Mouse (Mus musculus): Measurements from ENCODE around the gene Vps41.

DNA sequence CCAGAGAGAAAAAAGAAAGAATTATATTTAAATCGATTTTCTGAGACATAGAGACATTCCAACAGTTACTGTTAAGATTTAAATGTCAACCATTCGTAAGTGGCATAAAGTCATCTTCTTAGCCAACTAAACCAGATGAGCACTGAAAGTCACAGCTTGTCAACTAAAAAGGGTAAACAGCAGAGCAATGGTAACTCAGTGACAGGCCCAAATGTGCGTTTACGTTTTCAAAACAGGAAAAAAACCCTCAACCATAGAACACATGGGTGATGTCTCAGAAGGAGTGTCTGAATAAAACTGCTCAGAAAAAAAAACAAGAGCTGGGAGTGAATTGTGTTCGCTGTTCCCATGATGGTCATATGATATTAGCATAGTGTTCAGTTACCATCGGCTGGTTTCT lies 186.5 kb downstream of the Vps41 start:
- no peak for TF ChIP-seq CTCF (IDR thresholded peaks at IDR 0.05; ENCODE audit: control insufficient read depth, insufficient read depth, insufficient read length)
- TF ChIP-seq USF1 (IDR thresholded peaks at IDR 0.05; ENCODE audit: low read depth) = no peak
- TF ChIP-seq MAX (IDR thresholded peaks at IDR 0.05) = no peak
- TF ChIP-seq MYOD1 (IDR thresholded peaks at IDR 0.05; ENCODE audit: control insufficient read depth, insufficient read length, low read depth) = no peak
- TF ChIP-seq CEBPB (IDR thresholded peaks at IDR 0.05; ENCODE audit: low read depth) = no peak
- no peak for TF ChIP-seq FOSL1 (IDR thresholded peaks at IDR 0.05; ENCODE audit: insufficient read depth, low read length, poor library complexity, severe bottlenecking)
- no peak for TF ChIP-seq MYOG (IDR thresholded peaks at IDR 0.05; ENCODE audit: control insufficient read depth, extremely low read depth, insufficient read length)
